Mouse (Mus musculus): ENCODE measurements around the gene 1700013H16Rik.
"Not testable (repeated sequence)": the region's sequence is repeated elsewhere in the genome, so short reads cannot be mapped to it uniquely, and the experiment has no call there.

1700013H16Rik gene

GRCm38 (mm10) chrX:53757736-53758135 lies at the start of gene 1700013H16Rik:
TSS of gene 1700013H16Rik (minus strand) at chrX:53757831.
- no peak for DNase-seq (ENCODE audit: low spot score in 2 of 2)

GRCm38 (mm10) chrX:53799074-53799473 lies 41.4 kb upstream of the 1700013H16Rik start:
- no peak for DNase-seq (ENCODE audit: low spot score in 2 of 2)

DNA sequence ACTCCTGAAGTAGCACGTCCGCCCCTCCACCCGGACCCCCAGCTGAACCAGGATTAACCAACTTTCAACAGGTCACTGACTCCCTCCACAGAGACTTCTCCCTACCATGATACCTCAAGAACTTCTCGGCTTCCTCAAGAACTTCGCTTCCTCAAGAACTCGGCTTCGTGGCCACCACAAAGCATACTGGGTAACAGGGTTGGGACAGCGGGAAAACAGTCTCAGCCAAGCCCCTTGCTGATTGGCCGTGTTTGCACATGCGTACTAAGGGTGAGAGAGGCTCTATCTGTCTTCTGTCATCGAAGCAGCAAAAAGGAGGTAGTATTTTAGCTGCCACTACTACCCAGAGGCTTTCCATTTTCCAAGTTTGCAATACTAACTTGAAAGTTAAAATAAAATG lies 39.9 kb upstream of the 1700013H16Rik start, which contains the start of gene Xlr:
Gene Xlr, minus strand, starts transcription at position 188 of the 400 bp plus-strand sequence.
- DNase-seq (ENCODE audit: low spot score in 2 of 2) = not testable (repeated sequence)

GRCm38 (mm10) chrX:53776276-53776675 lies 18.6 kb upstream of the 1700013H16Rik start, which contains the start of gene Zfp36l3:
TSS of gene Zfp36l3 (minus strand) at chrX:53776394.
- DNase-seq (ENCODE audit: low spot score in 2 of 2) = no peak

GRCm38 (mm10) chrX:53752851-53753250 lies 4.8 kb downstream of the 1700013H16Rik start:
- no peak for DNase-seq (ENCODE audit: low spot score in 2 of 2)

- no peak for DNase-seq (ENCODE audit: low spot score in 2 of 2)
Measured at GRCm38 (mm10) chrX:53728967-53729366, 28.7 kb downstream of the 1700013H16Rik start.

DNA sequence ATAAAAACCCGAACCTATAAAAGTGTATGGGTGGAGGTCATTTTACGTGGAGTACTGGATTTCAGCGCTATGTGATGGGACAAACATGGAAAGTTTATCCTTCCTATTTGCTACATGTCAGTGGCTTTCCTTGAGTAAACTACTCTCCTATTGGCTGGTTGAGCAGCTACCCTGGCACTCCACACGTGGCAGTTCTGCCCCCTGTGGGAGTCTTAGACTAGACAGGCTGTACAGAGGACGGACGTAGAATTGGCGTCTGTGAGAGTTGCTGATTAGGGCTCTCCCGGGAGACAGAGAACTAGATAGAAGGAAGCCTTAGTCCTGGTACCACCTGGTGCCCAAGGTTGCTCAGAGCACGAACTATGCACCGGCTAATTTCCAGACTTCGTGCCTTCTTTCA lies 33.0 kb downstream of the 1700013H16Rik start, which contains the start of gene 4930502E18Rik:
Gene 4930502E18Rik, plus strand, starts transcription at position 231 of the 400 bp plus-strand sequence.
- DNase-seq (ENCODE audit: low spot score in 2 of 2) = no peak

DNA sequence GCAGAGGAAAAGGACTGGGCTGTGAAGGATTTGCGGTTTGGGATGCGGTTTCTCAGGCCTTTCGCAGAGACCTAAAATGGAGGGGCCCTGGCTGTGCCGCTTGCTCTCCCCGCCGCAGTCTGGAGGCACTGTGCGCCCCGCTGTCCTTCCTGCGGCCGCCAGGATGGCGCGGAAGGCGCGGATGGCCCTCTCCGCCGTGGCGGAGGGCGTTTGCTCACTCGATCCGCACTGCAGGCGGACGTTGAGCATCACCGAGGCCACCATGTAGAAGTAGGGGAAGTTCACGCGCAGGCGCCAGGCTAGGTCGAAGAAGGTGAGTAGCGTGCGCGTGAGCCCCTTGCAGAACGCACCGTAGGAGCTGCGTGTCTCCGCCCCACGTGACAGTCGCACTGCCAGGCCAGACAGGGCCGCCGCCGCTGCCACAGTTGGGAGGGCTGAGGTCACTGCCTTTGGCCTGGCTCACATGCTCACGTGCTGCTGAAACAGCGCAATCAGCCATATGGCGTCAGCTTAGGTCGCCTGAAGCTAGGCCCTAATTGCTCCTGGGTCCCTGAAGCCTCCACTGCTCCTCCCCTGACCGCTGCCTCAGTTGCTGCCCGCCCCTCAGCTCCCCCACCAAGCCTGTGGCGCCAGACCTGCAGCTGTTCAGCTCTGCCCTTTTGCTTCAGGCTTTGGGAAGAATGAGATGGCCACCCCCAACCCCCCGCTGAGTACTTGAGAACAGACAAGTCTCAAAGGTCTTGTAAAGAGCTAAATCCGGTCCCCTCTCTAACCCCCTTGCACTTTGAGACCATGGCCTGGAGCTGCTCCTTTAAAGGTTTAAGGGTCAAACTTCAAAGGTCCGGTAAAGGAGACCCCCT lies 41.1 kb downstream of the 1700013H16Rik start:
- DNase-seq (ENCODE audit: low spot score in 2 of 2) = peak; percentile 15 to 44

GRCm38 (mm10) chrX:53715942-53716322 lies 41.7 kb downstream of the 1700013H16Rik start:
- no peak for DNase-seq (ENCODE audit: low spot score in 2 of 2)

DNA sequence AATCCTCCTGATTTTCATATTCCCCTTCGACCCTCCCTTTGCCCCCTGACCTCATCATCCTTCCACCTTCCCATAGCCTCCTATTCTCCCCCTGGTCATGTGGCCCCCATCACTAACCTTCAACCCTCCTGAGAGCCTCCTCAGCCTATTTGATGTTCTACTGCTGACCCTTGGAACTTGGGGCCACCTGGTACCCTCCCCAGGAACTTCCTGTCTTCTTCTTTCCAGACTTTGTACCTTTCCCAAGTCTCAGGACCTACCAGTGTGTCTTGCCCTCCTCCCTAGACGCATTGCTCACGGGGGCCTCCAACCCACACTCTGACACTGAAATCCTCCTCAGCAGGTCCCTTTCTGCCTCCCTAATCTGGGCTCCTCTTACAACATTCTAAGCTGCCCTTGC lies 55.0 kb downstream of the 1700013H16Rik start:
- no peak for DNase-seq (ENCODE audit: low spot score in 2 of 2)

DNA sequence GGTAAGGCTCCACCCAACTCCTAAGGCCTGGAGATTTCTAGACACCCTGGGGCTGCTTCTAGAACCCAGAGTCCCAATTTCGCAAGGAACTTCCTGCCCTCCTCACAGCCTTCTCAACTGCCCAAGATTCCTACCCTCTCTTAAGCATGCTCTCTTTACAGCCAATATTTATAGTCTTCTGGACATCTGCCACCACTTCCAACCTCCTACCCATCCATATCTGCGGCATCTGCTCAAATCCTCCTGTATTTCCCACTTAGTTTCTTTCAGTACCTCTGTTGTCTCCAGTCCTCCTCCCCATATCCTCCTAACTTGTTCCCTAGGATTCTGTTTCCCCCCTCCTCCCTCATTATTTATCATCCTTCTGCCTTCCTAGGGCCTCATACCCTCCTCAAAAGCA lies 58.4 kb downstream of the 1700013H16Rik start:
- DNase-seq (ENCODE audit: low spot score in 2 of 2) = peak in 1 of 2 experiments; percentile 20

DNA sequence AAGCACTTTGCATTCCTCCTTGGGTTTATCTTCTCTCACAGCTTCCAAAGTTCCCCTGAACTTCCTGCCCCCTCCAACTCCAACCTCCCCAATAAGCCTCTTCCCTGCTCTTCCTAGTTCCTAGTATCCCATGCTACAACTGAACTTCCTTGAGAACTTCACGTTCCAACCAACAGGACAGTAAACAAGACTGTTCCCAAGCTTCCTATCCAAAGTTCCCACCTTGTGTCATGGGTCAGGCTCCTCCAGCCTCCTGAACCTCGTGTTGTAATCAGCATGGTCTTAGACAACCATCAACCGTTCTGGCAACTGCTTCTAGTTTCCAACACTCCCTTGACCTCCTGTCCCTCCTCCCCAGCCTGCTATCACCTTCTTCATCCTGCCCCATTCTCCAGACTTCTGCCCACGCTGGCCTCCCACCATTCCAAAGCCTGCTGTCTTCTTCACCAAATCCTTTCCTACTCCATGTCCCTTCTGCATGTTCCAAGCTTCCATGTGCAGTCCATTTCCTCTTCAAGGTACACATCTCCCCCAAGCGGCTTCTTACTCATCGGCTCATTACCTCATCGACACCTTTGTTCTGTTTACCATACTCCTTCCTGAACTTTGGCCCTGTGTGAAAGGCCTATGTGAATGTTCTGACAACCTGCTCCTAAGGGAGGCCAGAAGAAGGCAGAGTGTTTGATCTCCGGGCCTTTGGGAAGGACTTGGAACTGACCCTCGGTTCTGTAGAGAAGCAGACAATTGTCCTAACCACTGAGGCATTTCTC lies 63.4 kb downstream of the 1700013H16Rik start:
- no peak for DNase-seq (ENCODE audit: low spot score in 2 of 2)

DNA sequence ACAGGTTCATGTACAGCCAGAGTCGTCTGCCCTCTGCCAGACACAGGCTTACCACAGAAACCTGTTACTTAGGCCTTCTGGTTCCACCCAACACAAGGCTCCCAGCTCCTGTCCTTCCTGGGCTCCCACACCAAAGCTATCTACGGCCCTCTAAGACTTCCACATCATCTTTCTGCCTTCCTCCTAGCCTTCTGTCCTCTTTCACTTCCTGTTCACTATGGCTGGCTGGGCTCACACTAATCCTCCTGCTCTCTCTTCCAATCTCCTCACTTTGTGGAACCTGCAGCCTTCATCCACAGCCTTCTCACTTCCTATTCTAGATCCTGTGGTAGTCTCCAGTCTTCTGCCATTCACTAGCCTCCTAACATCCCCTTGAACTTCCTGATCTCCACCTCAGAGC lies 64.5 kb downstream of the 1700013H16Rik start:
- no peak for DNase-seq (ENCODE audit: low spot score in 2 of 2)
